In the genomic region with DNA sequence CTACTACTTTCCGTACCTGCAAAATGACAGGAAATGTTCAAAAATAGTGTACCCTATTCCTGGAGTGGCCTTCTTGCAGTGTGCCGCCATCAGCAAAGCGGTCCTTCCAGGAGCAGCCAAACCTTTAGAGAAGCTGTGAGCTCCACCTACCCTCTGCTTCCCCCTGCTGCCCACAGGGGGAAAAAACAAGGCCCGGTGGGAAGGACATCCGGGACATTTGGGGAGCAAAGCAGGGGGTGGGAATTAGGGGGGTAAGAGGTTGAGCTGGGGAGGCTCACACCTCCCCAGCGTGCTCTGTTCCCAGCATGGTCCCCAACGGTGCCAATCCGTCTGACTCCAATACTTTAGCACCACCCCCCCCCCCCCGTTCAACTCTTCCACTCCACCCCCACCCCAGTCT, we compare ENCODE assay signal across 8 mouse cellular contexts. TPM values are rescaled to one million over a fixed set of nuclear protein-coding genes. Genes with fewer than 3 reads are reported as not detected.
DNase-seq lines count a peak whose midpoint lies in the region; ATAC-seq and TF ChIP-seq lines count a peak whose summit lies in the region.

No protein-coding gene starts in this region.

- H3K9ac ChIP-seq in forebrain, embryonic 14.5 days (ENCODE audit: low read length), result peak overlapping the region; percentile 50
- no peak overlapping the region for H3K9ac ChIP-seq in liver, postnatal 0 days (replicated peaks)

- intact Hi-C loops in heart, postnatal 10 days (cut with DNase I), result loop anchor here (1.0 to 2.0 kb wide), 3 partner anchors 85 to 309 kb away; no protein-coding TSS in a partner anchor

- peak overlapping the region; percentile 13; the same call in 1 of the 2 replicates for H3K4me3 ChIP-seq in forebrain, embryonic 14.5 days (ENCODE audit: low read depth, low read length)
- H3K4me3 ChIP-seq in liver, postnatal 0 days (ENCODE audit: low read depth, low read length), result no peak overlapping the region

- DNase-seq in ES-CJ7 (ENCODE audit: low read depth, low spot score), result peak; percentile 89
- peak; percentile 89 for DNase-seq in forebrain, embryonic 14.5 days (ENCODE audit: low spot score)
- DNase-seq in heart, postnatal 10 days, result peak; percentile 86 to 90
- peak; percentile 88 to 90 for DNase-seq in kidney, postnatal 4 days
- DNase-seq in liver, postnatal 0 days, result peak; percentile 78
- peak; percentile 37 for DNase-seq in ovary, adult 18-20 months (ENCODE audit: low spot score)
- peak; percentile 56 to 57 for DNase-seq in urinary bladder, adult 18-20 months (ENCODE audit: low spot score in 2 of 2)

- ATAC-seq in cerebellum, adult (ENCODE audit: insufficient number of reproducible peaks, low FRiP score, low TSS enrichment), result peak; percentile 52
- peak; percentile 77 for ATAC-seq in forebrain, embryonic 14.5 days
- peak; percentile 70; the same call in 1 of the 2 replicates for ATAC-seq in liver, postnatal 0 days

- no peak for TF ChIP-seq EP300 in liver, postnatal 0 days (IDR thresholded peaks at IDR 0.05; ENCODE audit: low read depth)

- no peaks in the 10 kb centered on the region for H3K27me3 ChIP-seq in forebrain, embryonic 14.5 days (replicated peaks; ENCODE audit: control insufficient read depth, insufficient read depth, low read length)
- no peaks in the 10 kb centered on the region for H3K27me3 ChIP-seq in liver, postnatal 0 days (ENCODE audit: insufficient read depth, low read length)

- 0 out of 2 replicates have a peak overlapping the region, but pooled peaks have one; percentile 24 for H3K27ac ChIP-seq in forebrain, embryonic 14.5 days (ENCODE audit: low read depth, low read length)
- H3K27ac ChIP-seq in liver, postnatal 0 days (ENCODE audit: low read depth), result no peak overlapping the region

- H3K36me3 ChIP-seq in forebrain, embryonic 14.5 days (ENCODE audit: control insufficient read depth, insufficient read depth, low read length), result no peaks in the 10 kb centered on the region
- H3K36me3 ChIP-seq in liver, postnatal 0 days (replicated peaks; ENCODE audit: insufficient read depth, low read length), result no peaks in the 10 kb centered on the region

- 5% methylated on average over 8 of the region's 9 CpGs for WGBS in forebrain, embryonic 14.5 days
- WGBS in liver, postnatal 0 days (ENCODE audit: insufficient replicate concordance), result 7% methylated on average over 9 of the region's 9 CpGs

- H3K4me1 ChIP-seq in forebrain, embryonic 14.5 days (ENCODE audit: control insufficient read depth, insufficient read depth, low read length), result no peaks in the 10 kb centered on the region
- H3K4me1 ChIP-seq in liver, postnatal 0 days (ENCODE audit: insufficient read depth), result no peaks in the 10 kb centered on the region

- no peaks in the 10 kb centered on the region for H3K9me3 ChIP-seq in forebrain, embryonic 14.5 days (replicated peaks; ENCODE audit: control insufficient read depth, low read length)
- H3K9me3 ChIP-seq in liver, postnatal 0 days (ENCODE audit: low read length), result no peaks in the 10 kb centered on the region

- peak overlapping the region; percentile 50 for H3K4me2 ChIP-seq in forebrain, embryonic 14.5 days (ENCODE audit: low read length)
- H3K4me2 ChIP-seq in liver, postnatal 0 days (ENCODE audit: low read depth, low read length), result peak overlapping the region; percentile 49

- peak; percentile 90 for TF ChIP-seq CTCF in liver, postnatal 0 days (IDR thresholded peaks at IDR 0.05; ENCODE audit: low read depth)

RNA-seq across cellular contexts. Expression of gene Fmod, which starts 8.9 kb away (rescaled TPM):
- 3.3 and 7.7 TPM in 2 replicates for polyA plus RNA-seq in forebrain, embryonic 14.5 days (2014; fragmentation: Nextera tagmentation; extraction: Ambion mirVana)
- total RNA-seq in heart, postnatal 10 days (2021), result 10 to 100 TPM; 18.1 to 25.8 TPM
- polyA plus RNA-seq in liver, postnatal 0 days (2015; fragmentation: Nextera tagmentation; extraction: Ambion mirVana), result 1.6 TPM in 2 replicates

RNA-seq across cellular contexts. Expression of gene Btg2, which starts 32.9 kb away (rescaled TPM):
- 67.3 and 82.6 TPM in 2 replicates for polyA plus RNA-seq in forebrain, embryonic 14.5 days (2014; fragmentation: Nextera tagmentation; extraction: Ambion mirVana)
- total RNA-seq in heart, postnatal 10 days (2021), result 10 to 100 TPM; 30.3 to 32.9 TPM
- polyA plus RNA-seq in liver, postnatal 0 days (2015; fragmentation: Nextera tagmentation; extraction: Ambion mirVana), result 60.1 and 62.6 TPM in 2 replicates

Comparison
In these comparisons a context has a peak if more than half of its experiments do, and no peak if none do; other contexts are left out.
1. DNase-seq: peak in every context shown above with its lines; median percentile 89 in ES-CJ7; 89 in forebrain, embryonic 14.5 days; 89 in kidney, postnatal 4 days; 88 in heart, postnatal 10 days; 78 in liver, postnatal 0 days; 56 in urinary bladder, adult 18-20 months; 37 in ovary, adult 18-20 months.